Mouse (Mus musculus): Measurements from ENCODE around the gene Nvl.

Gene Nvl

DNA sequence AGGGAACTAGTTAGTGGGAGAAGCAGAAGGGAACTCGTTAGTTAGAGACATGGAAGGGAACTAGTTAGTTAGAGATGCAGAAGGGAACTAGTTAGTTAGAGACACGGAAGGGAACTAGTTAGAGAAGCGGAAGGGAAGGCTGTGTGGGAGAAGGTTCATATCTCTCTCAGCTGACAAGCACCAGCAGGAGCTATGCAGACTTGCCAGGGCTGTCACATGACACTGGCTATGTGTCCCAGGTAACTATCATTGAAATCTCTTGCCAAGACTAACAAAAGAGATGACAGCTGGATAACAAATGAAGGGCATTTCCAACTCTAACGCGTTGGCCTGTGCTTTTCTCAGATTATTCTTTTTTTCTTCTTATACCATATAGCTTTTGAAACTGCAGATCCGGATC, 79.4 kb downstream of the Nvl start:
- no peak for DNase-seq

DNA sequence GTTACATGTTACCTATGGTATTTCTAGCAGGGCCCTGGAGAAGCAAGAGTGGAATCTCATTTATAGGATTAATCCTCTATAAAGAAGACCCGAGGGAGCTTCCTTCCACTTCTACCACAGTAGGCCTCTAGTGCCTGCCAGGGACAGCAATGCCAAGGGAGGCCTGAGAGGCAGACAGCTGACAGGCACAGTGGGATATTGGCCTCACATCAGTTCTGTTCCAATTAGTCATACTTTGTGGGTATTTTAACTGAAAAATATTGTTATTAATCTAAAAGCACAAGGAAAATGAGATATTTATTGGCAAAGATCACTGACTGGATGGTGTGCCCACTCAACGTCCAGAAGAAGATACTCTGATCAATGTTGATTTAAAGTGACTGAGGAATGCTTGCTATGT, 80.0 kb downstream of the Nvl start:
- no peak for DNase-seq

DNA sequence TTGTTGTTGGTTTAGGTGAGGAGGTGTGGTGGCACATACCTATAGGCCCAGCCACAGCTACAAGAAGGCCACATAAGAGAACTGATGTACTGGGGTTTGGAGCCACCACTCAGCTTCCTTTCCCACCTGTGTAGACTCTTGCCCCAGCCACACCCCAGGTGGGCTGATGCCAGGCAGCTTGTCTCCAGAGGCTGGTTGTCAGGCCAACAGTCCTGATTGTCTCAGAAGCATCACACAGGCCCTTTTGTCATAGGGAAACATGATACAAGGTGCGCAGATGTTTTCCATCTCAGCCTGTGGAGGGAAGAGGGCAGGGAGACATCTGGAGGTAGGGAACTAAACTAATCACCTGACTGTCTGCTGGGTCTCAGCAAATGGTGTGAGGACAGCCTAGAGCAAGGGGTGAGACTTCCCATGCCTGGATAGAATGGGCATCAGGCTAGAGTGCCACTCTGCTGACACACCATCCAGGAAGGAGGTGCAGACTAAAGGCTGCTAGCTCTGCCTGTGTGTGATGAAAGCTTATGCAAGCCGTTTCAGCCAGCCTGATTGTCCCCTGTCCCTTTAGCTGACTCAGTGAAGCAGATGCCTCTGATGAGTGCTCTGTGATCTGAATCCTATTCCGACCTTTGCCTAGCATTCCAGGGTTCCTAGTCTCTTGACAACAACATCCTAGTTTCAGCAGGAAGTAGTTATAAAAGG, 82.1 kb downstream of the Nvl start:
- no peak for DNase-seq

DNA sequence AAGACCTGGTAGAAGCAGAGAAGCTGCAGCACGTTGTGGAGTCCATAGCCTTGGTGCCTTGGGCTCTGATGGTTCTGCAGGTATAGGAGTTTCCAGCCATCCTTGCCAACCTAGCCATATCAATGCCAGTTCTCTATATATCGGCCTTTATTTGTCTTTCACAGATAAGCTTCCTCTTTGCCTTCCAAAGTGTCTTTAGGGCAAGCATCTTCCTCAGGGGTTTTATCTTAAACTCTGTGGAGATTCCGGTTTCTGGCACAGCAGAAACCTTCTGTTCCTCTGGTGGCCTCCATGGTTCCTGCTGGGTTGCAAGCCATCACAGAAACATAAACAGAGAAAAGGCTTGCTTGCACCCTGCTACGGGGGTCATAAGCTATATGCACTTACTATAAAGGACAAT, 91.1 kb downstream of the Nvl start:
- DNase-seq = no peak

DNA sequence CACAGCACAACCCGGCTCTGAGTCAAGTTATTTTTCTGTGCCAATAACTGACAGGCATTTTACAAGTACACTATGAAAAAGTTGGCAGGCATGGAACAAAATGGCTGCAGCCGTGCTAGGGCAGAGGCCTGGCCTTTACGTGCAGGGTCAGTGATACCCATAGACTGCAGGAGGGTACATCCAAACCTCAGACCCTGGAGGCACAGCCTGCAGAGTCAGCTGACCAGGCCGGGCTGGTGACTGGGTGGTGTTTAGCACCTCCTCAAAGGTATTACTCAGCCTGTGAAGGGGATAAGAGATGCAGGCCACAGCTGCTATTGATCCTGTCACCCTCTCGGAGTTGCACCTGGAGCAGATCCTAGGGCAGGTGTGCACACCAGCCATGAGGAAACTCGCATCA, 93.1 kb downstream of the Nvl start, which contains the start of gene 9130409I23Rik:
TSS of gene 9130409I23Rik (plus strand) at position 301 of the 400 bp plus-strand sequence.
- DNase-seq = no peak

DNA sequence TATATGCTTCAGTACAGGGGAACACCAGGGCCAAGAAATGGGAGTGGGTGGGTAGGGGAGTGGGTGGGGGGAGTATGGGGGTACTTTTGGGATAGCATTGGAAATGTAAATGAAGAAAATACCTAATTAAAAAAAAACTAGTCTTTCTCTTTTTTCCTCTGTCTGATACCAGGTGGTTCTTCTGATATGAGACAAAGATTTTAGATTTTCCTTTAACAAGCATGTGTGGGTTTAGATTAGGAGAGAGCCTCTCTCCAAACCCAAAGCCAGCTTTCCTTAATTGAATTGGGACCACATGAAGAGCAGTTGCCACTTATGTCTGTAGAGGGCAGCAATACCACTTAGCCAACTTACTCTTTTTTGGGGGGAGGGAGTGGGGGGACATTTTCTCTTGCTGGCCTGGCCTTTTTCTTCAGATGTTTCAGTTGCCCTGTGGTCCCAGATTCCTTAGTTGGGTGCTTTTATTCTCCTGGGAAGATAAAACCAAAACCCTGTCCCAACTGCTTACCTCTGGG, 94.6 kb downstream of the Nvl start:
- peak; percentile 21 for DNase-seq

DNA sequence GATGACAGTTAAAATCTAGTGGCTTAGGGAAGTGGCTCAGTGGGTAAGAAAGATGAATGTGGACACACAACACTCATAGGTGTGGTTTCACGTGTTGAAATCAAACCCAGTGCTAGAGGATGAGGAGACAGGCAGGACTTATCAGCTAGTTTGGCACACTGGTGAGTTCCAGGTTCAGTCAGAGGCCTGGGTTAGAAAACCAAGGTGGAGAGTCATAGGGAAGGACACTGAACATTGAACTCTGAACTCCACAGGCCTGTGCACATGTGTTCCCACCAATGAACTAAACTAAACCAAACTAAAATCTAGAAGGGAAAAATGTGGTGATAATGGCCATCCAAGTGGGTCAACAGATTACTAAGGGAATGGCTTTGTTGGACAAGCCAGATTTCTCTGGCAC, 96.5 kb downstream of the Nvl start:
- no peak for DNase-seq

DNA sequence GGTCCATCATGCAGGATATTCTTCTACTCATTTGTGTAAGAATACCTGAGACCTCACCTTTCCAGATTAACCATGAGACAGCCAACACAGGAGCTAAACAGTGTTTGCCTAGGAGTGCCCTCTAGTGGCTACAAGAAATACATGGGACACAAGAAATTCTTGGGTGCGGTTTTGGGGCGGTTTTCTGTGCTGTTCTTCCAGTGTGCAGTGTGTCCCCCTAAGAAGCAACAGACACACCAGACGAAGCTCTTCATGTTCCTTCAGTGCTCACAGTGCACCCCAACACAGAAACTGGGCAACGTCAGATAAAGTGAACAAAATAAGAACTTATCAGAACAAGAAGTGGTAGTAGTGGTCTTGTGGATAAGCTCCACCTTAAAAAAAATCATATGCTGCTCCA, 104.4 kb downstream of the Nvl start:
- peak; percentile 66 for DNase-seq

DNA sequence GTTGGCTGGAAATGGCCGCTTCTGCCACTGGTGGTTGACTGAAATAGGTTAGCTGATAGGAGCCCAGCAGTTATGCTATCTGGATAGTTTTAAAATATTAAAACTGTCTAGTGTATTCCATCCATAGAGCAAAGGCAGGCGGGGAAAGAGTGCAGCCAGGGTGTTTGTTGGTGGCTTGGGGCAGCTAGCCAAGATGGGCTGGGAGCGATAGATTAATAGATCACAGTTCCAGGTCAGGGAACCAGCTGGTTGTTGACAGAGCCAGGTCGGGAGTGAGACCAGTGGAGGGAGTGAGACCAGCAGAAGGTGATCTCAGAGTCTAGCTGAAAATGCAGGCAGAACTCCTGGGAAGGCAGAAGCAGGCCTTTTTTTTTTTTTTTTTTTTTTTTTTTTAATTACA, 106.4 kb downstream of the Nvl start:
- no peak for DNase-seq
